Mouse (Mus musculus) E14TG2a.4 (cell line): ENCODE measurements around the gene Sh3d19.
A peak's percentile ranks its signal among the peaks of the same experiment; 100 is the strongest.

Experiments used
- H3K27me3 ChIP-seq: 2 replicates; pipeline ENCODE4 v1.6.1; 2014; ENCODE audit warnings: low read length, control low read depth; ENCODE audit not compliant: insufficient read depth
- H3K36me3 ChIP-seq: 2 replicates; pipeline ENCODE4 v1.6.1; 2014; ENCODE audit warnings: low read length, control low read depth; ENCODE audit not compliant: insufficient read depth
- H3K4me1 ChIP-seq: replicated peaks from 2 replicates; pipeline ENCODE4 v1.6.1; 2014; ENCODE audit warnings: low read depth, low read length, control low read depth
- H3K4me3 ChIP-seq: replicated peaks from 2 replicates; pipeline ENCODE4 v1.5.1; 2014; ENCODE audit warnings: mild to moderate bottlenecking, low read length
- H3K9me3 ChIP-seq: 2 replicates; pipeline ENCODE4 v1.6.1; 2014; ENCODE audit warnings: low read length, control low read depth
- CTCF ChIP-seq: conservative IDR thresholded peaks from 2 replicates; pipeline ENCODE4 v1.5.1; 2014; ENCODE audit warnings: low read length
- NANOG ChIP-seq: IDR thresholded peaks from 2 replicates; pipeline ENCODE4 v1.6.1; 2014; ENCODE audit warnings: borderline replicate concordance, low read length, mixed read lengths
- POU5F1 ChIP-seq: IDR thresholded peaks from 2 replicates; pipeline ENCODE4 v1.6.1; 2014; ENCODE audit warnings: low read length, borderline replicate concordance

The Sh3d19 gene

DNA sequence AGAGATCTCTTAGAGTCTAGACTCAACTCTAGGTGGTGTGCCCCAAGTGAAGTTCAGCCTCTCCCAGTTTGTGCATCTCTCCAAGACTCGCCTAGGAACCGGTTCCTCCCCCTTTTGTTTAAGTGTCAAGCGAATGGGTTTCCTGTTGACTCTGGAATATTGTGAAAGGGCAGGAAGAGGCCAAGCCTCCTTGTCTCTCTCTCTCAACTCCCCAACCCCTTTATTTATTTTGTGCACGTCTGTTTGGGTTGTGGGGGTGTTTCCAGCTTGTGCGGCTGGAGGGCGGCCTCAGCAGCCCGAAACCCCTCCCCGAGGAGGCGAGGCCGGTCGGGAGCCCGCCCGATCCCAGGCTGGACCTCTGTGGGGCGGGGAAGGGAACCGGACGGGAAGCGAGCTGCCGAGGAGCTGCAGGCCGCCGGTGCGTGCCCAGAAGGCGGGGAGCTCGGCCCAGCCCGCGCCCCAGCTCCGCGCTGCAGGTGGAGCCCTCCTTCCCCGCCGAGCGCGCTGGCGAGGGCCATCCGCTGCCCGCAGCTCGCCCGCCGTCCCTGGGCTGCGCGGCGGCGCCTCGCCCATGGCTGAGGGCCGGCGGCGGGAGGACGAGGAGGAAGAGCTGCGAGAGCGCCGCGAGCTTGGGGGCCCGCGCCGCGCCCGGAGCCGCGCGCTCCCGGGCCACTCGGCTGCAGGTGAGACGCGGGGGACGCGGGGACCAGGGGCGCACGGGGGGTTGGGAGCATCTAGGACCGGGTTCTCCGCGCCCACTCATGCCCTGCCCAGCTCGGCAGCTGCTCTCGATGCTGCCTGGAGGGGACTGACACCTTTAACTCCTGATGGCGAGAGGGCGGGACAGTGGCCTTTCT is at the start of gene Sh3d19:
TSS of gene Sh3d19 (plus strand) at position 368 of the 857 bp plus-strand sequence.
- peaks cover 4% of the 10 kb centered on the region for H3K36me3 ChIP-seq
- H3K9me3 ChIP-seq = no peaks in the 10 kb centered on the region
- H3K27me3 ChIP-seq = no peaks in the 10 kb centered on the region
- no peak for TF ChIP-seq NANOG
- TF ChIP-seq POU5F1 = no peak
- TF ChIP-seq CTCF = no peak
- peaks cover 51% of the 10 kb centered on the region for H3K4me1 ChIP-seq
- H3K4me3 ChIP-seq = peak within 1 kb of the TSS; percentile 88

DNA sequence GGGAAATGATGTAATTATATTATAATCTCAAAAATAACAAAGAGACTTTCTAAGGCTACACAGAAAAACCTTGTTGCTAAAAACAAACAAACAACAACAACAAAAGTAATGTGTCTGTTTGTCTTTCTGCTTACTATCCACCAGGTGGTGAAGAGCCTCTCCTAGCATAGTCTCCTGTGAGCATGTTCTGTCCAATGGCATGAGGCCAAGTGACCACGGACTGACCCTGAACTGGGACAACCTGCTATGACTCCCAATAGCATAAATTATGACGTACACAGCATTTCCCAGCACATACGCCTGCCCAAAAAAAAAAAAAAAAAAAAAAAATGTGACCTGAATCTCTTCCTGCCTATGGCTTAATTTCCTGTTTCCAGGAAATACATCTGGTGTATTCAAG is 48.6 kb upstream of the Sh3d19 start:
- 0 out of 2 replicates have a peak, but pooled peaks cover 3% of the 10 kb centered on the region for H3K27me3 ChIP-seq
- no peak for TF ChIP-seq POU5F1
- no peak for TF ChIP-seq CTCF
- no peak for TF ChIP-seq NANOG
- no peaks in the 10 kb centered on the region for H3K9me3 ChIP-seq
- no peaks in the 10 kb centered on the region; the same call in 1 of the 2 replicates for H3K4me1 ChIP-seq
- H3K36me3 ChIP-seq = no peaks in the 10 kb centered on the region
- H3K4me3 ChIP-seq = no peak overlapping the region

DNA sequence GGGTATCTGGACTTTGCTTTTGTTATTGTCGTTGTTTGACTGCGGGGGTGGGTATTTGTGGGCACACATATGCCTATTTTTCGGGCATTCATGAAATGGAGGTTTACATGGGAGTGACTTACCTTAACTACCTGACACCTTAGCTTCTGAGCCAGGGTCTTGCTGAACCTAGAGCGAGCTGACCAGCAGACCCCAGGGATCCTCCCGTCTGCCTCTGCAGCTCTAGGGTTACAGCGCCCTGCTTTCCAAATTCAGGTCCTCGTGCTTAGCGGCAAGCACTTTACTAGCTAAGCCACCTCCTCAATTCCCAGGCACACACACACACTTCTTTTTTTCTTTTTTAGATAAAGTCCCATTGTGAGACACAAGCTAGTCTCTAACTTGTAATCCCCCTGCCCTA is 47.6 kb upstream of the Sh3d19 start:
- TF ChIP-seq NANOG (no peak), CTCF (no peak), POU5F1 (no peak)

DNA sequence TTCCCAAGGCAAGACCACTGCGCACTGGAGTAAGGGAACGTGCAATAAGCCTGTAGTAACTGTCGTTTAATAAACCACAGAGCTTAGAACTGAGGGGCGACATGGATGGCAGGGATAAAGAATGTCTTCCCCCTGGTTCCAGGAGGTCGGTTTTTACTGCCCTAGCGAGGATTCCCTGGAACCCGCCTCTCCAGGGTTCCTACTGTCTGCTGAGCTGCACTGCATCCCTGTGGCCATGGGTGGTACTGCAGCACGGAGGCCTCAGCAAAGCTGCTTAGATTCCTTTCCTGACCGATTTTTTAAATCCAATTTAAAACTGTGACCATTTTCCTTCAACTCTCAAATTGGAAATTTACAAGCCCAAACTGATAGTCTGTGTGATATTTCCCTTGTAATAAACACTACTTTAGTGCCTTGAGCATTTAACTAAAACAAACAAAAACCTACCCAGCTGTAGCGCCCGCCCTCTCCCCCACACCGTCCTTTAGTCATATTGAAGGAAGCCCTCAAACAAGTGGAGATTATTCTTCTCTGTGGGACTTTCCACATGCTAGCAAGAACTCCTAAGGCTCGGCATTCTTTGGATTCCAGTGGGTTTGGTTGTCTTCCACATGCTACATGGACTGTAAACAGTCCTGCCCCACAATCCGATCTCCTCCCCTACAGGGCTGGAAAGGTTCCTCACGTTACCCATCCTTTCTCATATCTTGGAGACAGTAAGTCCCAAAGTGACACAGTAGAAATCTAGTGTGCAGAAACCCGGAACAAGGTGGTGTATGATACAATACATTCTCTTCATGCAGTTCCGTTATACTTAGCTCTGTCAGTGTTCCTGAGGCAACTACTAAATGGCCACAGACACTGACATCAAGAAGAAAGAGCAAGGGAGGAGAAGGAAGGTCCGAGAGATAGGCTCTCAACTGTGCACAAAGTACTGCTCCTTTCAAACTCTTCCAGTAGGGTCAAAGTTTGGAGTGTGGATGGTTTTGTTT is 46.7 kb upstream of the Sh3d19 start:
- H3K4me3 ChIP-seq = no peak overlapping the region
- H3K27me3 ChIP-seq = 0 out of 2 replicates have a peak, but pooled peaks cover 3% of the 10 kb centered on the region
- no peaks in the 10 kb centered on the region for H3K9me3 ChIP-seq
- TF ChIP-seq NANOG = no peak
- peak; percentile 98 for TF ChIP-seq CTCF
- H3K4me1 ChIP-seq = no peaks in the 10 kb centered on the region; the same call in 1 of the 2 replicates
- H3K36me3 ChIP-seq = no peaks in the 10 kb centered on the region

More for the DNA sequence above, 47.6 kb upstream of the Sh3d19 start:
- no peaks in the 10 kb centered on the region; the same call in 1 of the 2 replicates for H3K4me1 ChIP-seq
- H3K36me3 ChIP-seq = no peaks in the 10 kb centered on the region
- no peaks in the 10 kb centered on the region for H3K9me3 ChIP-seq
- no peak overlapping the region for H3K4me3 ChIP-seq
- H3K27me3 ChIP-seq = 0 out of 2 replicates have a peak, but pooled peaks cover 3% of the 10 kb centered on the region

DNA sequence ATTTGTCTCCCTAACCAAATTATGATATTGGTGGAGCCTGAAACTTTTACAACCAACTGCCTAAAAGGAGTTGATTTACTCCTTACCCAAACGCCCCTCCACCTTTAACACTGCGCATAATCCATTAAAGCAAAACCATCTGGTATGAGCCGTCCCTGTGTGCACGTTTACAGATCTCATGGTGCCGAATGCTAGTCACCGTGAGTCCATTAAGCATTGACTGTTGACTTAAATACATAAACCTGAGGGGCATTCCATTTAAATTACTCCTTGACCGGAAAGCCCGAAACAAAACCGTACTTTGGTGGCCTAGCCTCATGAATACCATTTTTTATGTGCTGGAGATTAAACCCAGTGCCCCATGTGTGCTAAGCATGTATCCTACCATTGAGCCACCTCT is 43.6 kb upstream of the Sh3d19 start:
- H3K4me3 ChIP-seq = no peak overlapping the region
- H3K9me3 ChIP-seq = no peaks in the 10 kb centered on the region
- TF ChIP-seq NANOG = no peak
- no peak for TF ChIP-seq CTCF
- TF ChIP-seq POU5F1 = no peak
- H3K27me3 ChIP-seq = 0 out of 2 replicates have a peak, but pooled peaks cover 3% of the 10 kb centered on the region
- no peaks in the 10 kb centered on the region for H3K36me3 ChIP-seq
- H3K4me1 ChIP-seq = no peaks in the 10 kb centered on the region

DNA sequence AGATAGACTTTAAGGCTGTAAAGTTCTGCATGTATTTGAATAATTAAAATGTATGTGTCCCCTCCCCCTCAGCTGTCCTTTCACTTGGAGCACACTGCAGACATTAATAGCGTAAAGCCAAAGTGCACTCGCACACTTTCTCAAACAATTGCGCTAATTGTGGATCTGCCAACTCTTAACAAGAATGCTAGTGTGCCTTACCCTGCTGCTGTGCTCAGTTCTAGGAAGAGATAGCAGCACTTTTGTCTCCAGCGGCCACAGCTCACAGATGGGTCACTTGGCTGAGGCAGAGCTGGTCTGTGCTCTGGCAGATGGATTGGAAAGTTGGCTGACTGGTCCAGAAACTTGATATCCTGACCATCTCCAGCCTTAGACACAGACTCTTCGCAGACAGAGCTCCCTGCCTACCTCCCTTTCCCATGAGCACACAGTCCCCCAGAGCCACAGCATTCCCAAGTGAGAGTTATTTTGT is 42.7 kb upstream of the Sh3d19 start:
- no peak for TF ChIP-seq CTCF
- no peak for TF ChIP-seq NANOG
- TF ChIP-seq POU5F1 = no peak
- Histone ChIP-seq H3K4me3 (no peak overlapping the region), H3K36me3 (no peaks in the 10 kb centered on the region), H3K9me3 (no peaks in the 10 kb centered on the region), H3K27me3 (0 out of 2 replicates have a peak, but pooled peaks cover 3% of the 10 kb centered on the region), H3K4me1 (no peaks in the 10 kb centered on the region)

DNA sequence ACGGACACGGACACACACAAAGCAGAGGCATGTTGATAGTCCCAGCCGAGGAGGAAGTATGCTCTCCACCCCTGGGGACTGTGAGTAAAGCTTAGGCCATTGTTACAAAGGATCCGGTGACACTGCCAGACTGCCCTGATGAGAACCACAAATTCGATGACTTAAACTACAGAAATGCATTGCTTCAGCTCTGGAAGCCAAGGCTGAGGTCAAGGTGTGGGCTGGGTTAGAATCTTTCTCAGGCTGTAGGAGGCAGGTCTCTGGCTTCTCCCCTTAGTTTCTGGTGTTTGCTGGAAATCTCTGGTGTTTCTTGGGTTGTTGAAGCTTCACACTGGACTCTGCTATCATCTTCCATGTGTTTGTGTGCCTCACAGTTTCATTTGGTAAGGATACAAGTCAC is 41.2 kb upstream of the Sh3d19 start:
- TF ChIP-seq NANOG (no peak), CTCF (no peak), POU5F1 (no peak)
- Histone ChIP-seq H3K9me3 (no peaks in the 10 kb centered on the region), H3K4me3 (no peak overlapping the region), H3K4me1 (no peaks in the 10 kb centered on the region), H3K27me3 (no peaks in the 10 kb centered on the region), H3K36me3 (no peaks in the 10 kb centered on the region)
